Mouse (Mus musculus): ENCODE data around the gene Gm10521.

DNA sequence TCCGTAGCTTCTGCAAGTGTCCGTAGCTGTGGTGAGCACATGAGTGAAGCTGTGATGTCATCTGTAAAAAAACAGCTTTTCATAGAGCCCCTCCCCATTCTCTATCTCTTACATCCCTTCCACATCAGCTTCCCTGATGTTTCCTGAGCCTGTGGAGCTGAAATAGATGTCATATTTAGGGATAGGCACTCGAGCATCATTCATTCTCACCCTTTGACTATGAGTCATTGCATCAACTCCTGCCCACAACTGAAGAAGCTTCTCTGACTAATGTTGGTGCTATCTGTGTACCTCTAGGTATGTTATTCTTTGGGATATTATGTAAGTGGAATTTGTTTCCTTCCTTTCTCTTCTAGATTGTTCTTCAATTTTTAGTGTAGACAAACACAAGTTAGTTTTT is 29.4 kb downstream of the Gm10521 start:
- TF ChIP-seq CTCF (IDR thresholded peaks at IDR 0.05; ENCODE audit: low read depth) (no peak), EP300 (IDR thresholded peaks at IDR 0.05; ENCODE audit: low read depth) (no peak)

Measured in liver, postnatal 0 days (tissue).